Mouse (Mus musculus): Measurements from ENCODE around the gene Bcl2l13.

DNA sequence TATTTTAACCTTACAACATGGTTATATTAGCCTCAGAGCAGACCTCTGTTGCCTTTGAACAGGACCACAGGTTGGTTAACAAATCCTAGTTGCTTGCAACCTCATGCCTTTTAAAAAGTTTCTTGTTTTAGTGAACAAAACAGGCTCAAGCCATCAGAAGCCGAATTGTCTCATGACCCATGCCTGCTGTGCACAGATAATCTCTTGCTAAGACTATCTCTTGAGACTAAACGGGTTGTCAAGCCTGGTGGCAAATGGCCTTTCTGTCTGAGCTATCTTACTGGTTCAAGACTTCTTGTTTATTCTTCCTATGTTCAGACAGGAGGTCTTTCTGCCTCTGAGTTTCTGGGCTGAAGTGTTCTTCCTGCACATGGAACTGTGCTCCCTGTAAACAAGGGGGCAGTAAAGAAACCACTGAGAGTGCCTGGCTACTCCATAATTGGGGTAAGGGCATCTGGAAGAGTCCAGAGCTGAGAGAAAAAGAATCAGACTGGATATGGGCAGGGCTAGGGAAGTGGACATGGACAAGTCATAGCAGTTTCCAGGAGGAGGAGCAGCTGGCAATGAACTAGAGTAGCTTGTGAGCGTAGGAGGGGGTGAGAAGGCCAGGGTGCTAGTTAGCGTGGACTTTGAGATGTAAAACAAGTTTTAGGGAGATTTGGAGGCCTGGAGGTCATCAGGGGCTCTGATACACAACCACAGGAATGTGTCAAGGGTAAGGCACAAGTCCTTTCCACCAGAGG, 5.0 kb upstream of the Bcl2l13 start:
- TF ChIP-seq CTCF (IDR thresholded peaks at IDR 0.05) (no peak), EP300 (IDR thresholded peaks at IDR 0.05) (no peak)
